Mouse (Mus musculus) forebrain, embryonic 15.5 days (tissue): ENCODE measurements around the gene Sv2a. TPM values are rescaled to one million over a fixed set of nuclear protein-coding genes. Genes with fewer than 3 reads are reported as not detected.
"Not testable (repeated sequence)": the region's sequence is repeated elsewhere in the genome, so short reads cannot be mapped to it uniquely, and the experiment has no call there.

Experiments
- ATAC-seq: fragments of 200-750 bp; cut with Nextera tagmentation; replicated peaks from 2 replicates; pipeline ENCODE4 v1.8.0; 2017; ENCODE audit warnings: mild to moderate bottlenecking, moderate TSS enrichment, moderate library complexity
- H3K27ac ChIP-seq: fragments of 300-500 bp; sonication (generic); replicated peaks from 2 replicates; pipeline ENCODE4 v1.5.1; 2015; ENCODE audit warnings: mild to moderate bottlenecking, inconsistent platforms
- H3K27me3 ChIP-seq: fragments of 300-500 bp; sonication (generic); 2 replicates; pipeline ENCODE4 v1.6.1; 2015; ENCODE audit warnings: inconsistent platforms
- H3K36me3 ChIP-seq: fragments of 300-500 bp; sonication (generic); 2 replicates; pipeline ENCODE4 v1.6.1; 2015; ENCODE audit warnings: mild to moderate bottlenecking, inconsistent platforms
- H3K4me1 ChIP-seq: fragments of 300-500 bp; sonication (generic); 2 replicates; pipeline ENCODE4 v1.6.1; 2015; ENCODE audit warnings: inconsistent platforms
- H3K4me2 ChIP-seq: fragments of 300-500 bp; sonication (generic); replicated peaks from 2 replicates; pipeline ENCODE4 v1.6.1; 2015; ENCODE audit warnings: mild to moderate bottlenecking, inconsistent platforms
- H3K4me3 ChIP-seq: fragments of 300-500 bp; sonication (generic); 2 replicates; pipeline ENCODE4 v1.5.1; 2015; ENCODE audit warnings: mild to moderate bottlenecking, inconsistent platforms
- H3K9ac ChIP-seq: fragments of 300-500 bp; sonication (generic); replicated peaks from 2 replicates; pipeline ENCODE4 v1.6.1; 2015; ENCODE audit warnings: mild to moderate bottlenecking, inconsistent platforms
- H3K9me3 ChIP-seq: fragments of 300-500 bp; sonication (generic); 2 replicates; pipeline ENCODE4 v1.6.1; 2016; ENCODE audit warnings: inconsistent platforms
- WGBS: fragments of 180-500 bp; shearing (Covaris S2); methylation state at CpG from one replicate; pipeline ENCODE4 v1.1.7; 2015; ENCODE audit warnings: mixed read lengths; 5-methylcytosine and 5-hydroxymethylcytosine counted together
- polyA plus RNA-seq: library from polyadenylated mRNA; unstranded; fragments of >200 nt; fragmentation: Nextera tagmentation; extraction: Ambion mirVana; gene quantifications from 2 replicates; pipeline ENCODE4 v1.2.1, GENCODE M21; 2015

Sv2a gene
- polyA plus RNA-seq, 1 experiment from 2014 or later: 73.3 TPM

GRCm38 (mm10) chr3:96161869-96162840, 18.8 kb upstream of the Sv2a start, which contains the start of gene Mtmr11:
Mtmr11 (plus strand) TSS chr3:96162004.
- peak within 1 kb of the TSS; percentile 51 for H3K27ac ChIP-seq
- peak within 1 kb of the TSS; percentile 55 for H3K9ac ChIP-seq
- H3K4me2 ChIP-seq: peak within 1 kb of the TSS; percentile 95
- peaks cover 20% of the 10 kb centered on the region for H3K4me1 ChIP-seq
- no peaks in the 10 kb centered on the region for H3K9me3 ChIP-seq
- no peaks in the 10 kb centered on the region for H3K27me3 ChIP-seq
- peak within 1 kb of the TSS; percentile 44 for H3K4me3 ChIP-seq
- H3K36me3 ChIP-seq: no peaks in the 10 kb centered on the region
- ATAC-seq: peak; percentile 37
- WGBS: 7% methylated on average over 16 of the region's 16 CpGs

- Histone ChIP-seq H3K9ac (no peak overlapping the region), H3K36me3 (no peaks in the 10 kb centered on the region), H3K9me3 (no peaks in the 10 kb centered on the region), H3K4me3 (no peak overlapping the region), H3K27me3 (no peaks in the 10 kb centered on the region), H3K4me1 (peaks cover 20% of the 10 kb centered on the region), H3K4me2 (no peak overlapping the region), H3K27ac (no peak overlapping the region)
- 85% methylated on average over 6 of the region's 6 CpGs for WGBS
- ATAC-seq: no peak
Measured at GRCm38 (mm10) chr3:96163040-96163439, 17.9 kb upstream of the Sv2a start.

- no peak overlapping the region for H3K4me3 ChIP-seq
- H3K4me1 ChIP-seq: peaks cover 21% of the 10 kb centered on the region
- H3K9me3 ChIP-seq: no peaks in the 10 kb centered on the region
- no peak overlapping the region for H3K9ac ChIP-seq
- H3K27me3 ChIP-seq: no peaks in the 10 kb centered on the region
- no peak for ATAC-seq
- 68% methylated on average over 12 of the region's 12 CpGs for WGBS
- no peak overlapping the region for H3K4me2 ChIP-seq
- H3K36me3 ChIP-seq: no peaks in the 10 kb centered on the region
- no peak overlapping the region for H3K27ac ChIP-seq
Measured at GRCm38 (mm10) chr3:96168466-96169158, 12.3 kb upstream of the Sv2a start.

- Histone ChIP-seq H3K4me1 (peaks cover 36% of the 10 kb centered on the region), H3K4me2 (no peak overlapping the region), H3K36me3 (peaks cover 14% of the 10 kb centered on the region), H3K9ac (no peak overlapping the region), H3K9me3 (no peaks in the 10 kb centered on the region), H3K27me3 (no peaks in the 10 kb centered on the region), H3K27ac (no peak overlapping the region), H3K4me3 (no peak overlapping the region)
- 91% methylated on average over 4 of the region's 4 CpGs for WGBS
- no peak for ATAC-seq
Measured at GRCm38 (mm10) chr3:96170276-96170675, 10.7 kb upstream of the Sv2a start.

GRCm38 (mm10) chr3:96170976-96171545, 9.9 kb upstream of the Sv2a start:
- H3K4me1 ChIP-seq: peaks cover 36% of the 10 kb centered on the region
- no peaks in the 10 kb centered on the region for H3K27me3 ChIP-seq
- H3K9me3 ChIP-seq: no peaks in the 10 kb centered on the region
- peak overlapping the region; percentile 98 for H3K27ac ChIP-seq
- peak overlapping the region; percentile 86; the same call in 1 of the 2 replicates for H3K9ac ChIP-seq
- WGBS: 70% methylated on average over 10 of the region's 10 CpGs
- peak overlapping the region; percentile 66 for H3K4me2 ChIP-seq
- H3K4me3 ChIP-seq: peak overlapping the region; percentile 55
- peaks cover 20% of the 10 kb centered on the region for H3K36me3 ChIP-seq
- ATAC-seq: no peak

GRCm38 (mm10) chr3:96171583-96172196, 9.3 kb upstream of the Sv2a start:
- H3K9me3 ChIP-seq: no peaks in the 10 kb centered on the region
- H3K4me2 ChIP-seq: peak overlapping the region; percentile 66
- H3K4me3 ChIP-seq: peak overlapping the region; percentile 55
- no peaks in the 10 kb centered on the region for H3K27me3 ChIP-seq
- WGBS: 17% methylated on average over 18 of the region's 18 CpGs
- ATAC-seq: peak; percentile 15
- peak overlapping the region; percentile 98 for H3K27ac ChIP-seq
- H3K9ac ChIP-seq: peak overlapping the region; percentile 86
- peaks cover 26% of the 10 kb centered on the region for H3K36me3 ChIP-seq
- peaks cover 36% of the 10 kb centered on the region for H3K4me1 ChIP-seq

GRCm38 (mm10) chr3:96172197-96173178, 8.5 kb upstream of the Sv2a start, which contains the start of gene Sf3b4:
Sf3b4 (plus strand) TSS chr3:96172332.
- Histone ChIP-seq H3K9me3 (no peaks in the 10 kb centered on the region), H3K9ac (peak within 1 kb of the TSS; percentile 86), H3K4me2 (peak within 1 kb of the TSS; percentile 96), H3K27me3 (no peaks in the 10 kb centered on the region), H3K4me1 (peaks cover 36% of the 10 kb centered on the region), H3K4me3 (peak within 1 kb of the TSS; percentile 55), H3K27ac (peak within 1 kb of the TSS; percentile 98), H3K36me3 (peaks cover 32% of the 10 kb centered on the region)
- under 1% methylated on average over 58 of the region's 58 CpGs for WGBS
- ATAC-seq: peak; percentile 96

GRCm38 (mm10) chr3:96173185-96173584, 7.8 kb upstream of the Sv2a start:
- H3K36me3 ChIP-seq: peaks cover 39% of the 10 kb centered on the region
- H3K27me3 ChIP-seq: no peaks in the 10 kb centered on the region
- WGBS: 31% methylated on average over 7 of the region's 7 CpGs
- peaks cover 36% of the 10 kb centered on the region for H3K4me1 ChIP-seq
- peak overlapping the region; percentile 55 for H3K4me3 ChIP-seq
- no peaks in the 10 kb centered on the region for H3K9me3 ChIP-seq
- peak overlapping the region; percentile 86 for H3K9ac ChIP-seq
- peak overlapping the region; percentile 96 for H3K4me2 ChIP-seq
- peak overlapping the region; percentile 98; the same call in 1 of the 2 replicates for H3K27ac ChIP-seq
- no peak for ATAC-seq

GRCm38 (mm10) chr3:96174042-96174441, 6.9 kb upstream of the Sv2a start:
- peaks cover 41% of the 10 kb centered on the region for H3K36me3 ChIP-seq

GRCm38 (mm10) chr3:96175251-96175650, 5.7 kb upstream of the Sv2a start:
- WGBS: 96% methylated on average over 6 of the region's 6 CpGs
- H3K4me2 ChIP-seq: no peak overlapping the region

More at GRCm38 (mm10) chr3:96174042-96174441, 6.9 kb upstream of the Sv2a start:
- H3K4me2 ChIP-seq, H3K9ac ChIP-seq, H3K27me3 ChIP-seq, H3K9me3 ChIP-seq, ATAC-seq, H3K27ac ChIP-seq: not testable (repeated sequence)
- peaks cover 36% of the 10 kb centered on the region for H3K4me1 ChIP-seq
- 90% methylated on average over 4 of the region's 4 CpGs for WGBS
- H3K4me3 ChIP-seq: 0 out of 2 replicates have a peak overlapping the region, but pooled peaks have one; percentile 8

More at GRCm38 (mm10) chr3:96175251-96175650, 5.7 kb upstream of the Sv2a start:
- peaks cover 35% of the 10 kb centered on the region for H3K4me1 ChIP-seq
- H3K27me3 ChIP-seq: no peaks in the 10 kb centered on the region
- H3K9ac ChIP-seq: no peak overlapping the region
- no peak overlapping the region for H3K27ac ChIP-seq
- no peak overlapping the region for H3K4me3 ChIP-seq
- ATAC-seq: no peak
- H3K36me3 ChIP-seq: peaks cover 41% of the 10 kb centered on the region
- no peaks in the 10 kb centered on the region for H3K9me3 ChIP-seq
